Mouse (Mus musculus) cerebellum, adult 2 months (tissue): ENCODE data around the gene Fam173a. TPM values are rescaled to one million over a fixed set of nuclear protein-coding genes. Genes with fewer than 3 reads are reported as not detected.

Experiments used
- DNase-seq, 2 experiments: peaks; one replicate each; pipeline ENCODE4 v3.0.0; 2021
- H3K27ac ChIP-seq: fragments of 200-500 bp; 2 replicates; pipeline ENCODE4 v1.5.1; 2012; ENCODE audit warnings: low read length, control low read depth, inconsistent platforms; ENCODE audit not compliant: insufficient read depth
- H3K27me3 ChIP-seq: fragments of 200-500 bp; 2 replicates; pipeline ENCODE4 v1.6.1; 2012; ENCODE audit warnings: inconsistent platforms, mild to moderate bottlenecking, low read length, moderate library complexity; ENCODE audit not compliant: control insufficient read depth, insufficient read depth
- H3K4me1 ChIP-seq: fragments of 200-500 bp; 2 replicates; pipeline ENCODE4 v1.6.1; 2011; ENCODE audit warnings: low read length; ENCODE audit not compliant: control insufficient read depth, insufficient read depth
- H3K4me3 ChIP-seq: fragments of 200-500 bp; replicated peaks from 2 replicates; pipeline ENCODE3; 2011; ENCODE audit warnings: mild to moderate bottlenecking, low read depth, low read length, control low read depth; ENCODE audit not compliant: insufficient read depth
- CTCF ChIP-seq: fragments of 200-500 bp; IDR thresholded peaks from 2 replicates; pipeline ENCODE4 v1.5.1; 2011; ENCODE audit warnings: low read depth, mild to moderate bottlenecking, control low read depth, low read length, moderate library complexity, borderline replicate concordance; ENCODE audit not compliant: insufficient read depth
- POLR2A ChIP-seq: fragments of 200-500 bp; IDR thresholded peaks from 2 replicates; pipeline ENCODE4 v1.6.1; 2011; ENCODE audit warnings: low read length, control low read depth, borderline replicate concordance; ENCODE audit not compliant: insufficient read depth
- WGBS: fragments of 180-500 bp; shearing (Covaris S2); methylation state at CpG from one replicate; pipeline ENCODE4 v1.1.7; 2018; 5-methylcytosine and 5-hydroxymethylcytosine counted together
- polyA plus RNA-seq: library from polyadenylated mRNA; depleted of rRNA; stranded (reverse); fragments of >200 nt; gene quantifications from 2 replicates; pipeline ENCODE4 v1.2.3, GENCODE M21; 2012

Gene Fam173a
- polyA plus RNA-seq, 1 experiment = 167 TPM

GRCm38 (mm10) chr17:25796951-25797369, 4.3 kb upstream of the Fam173a start, which contains the start of gene Metrn:
Gene Metrn (minus strand): TSS chr17:25797136.
- H3K27me3 ChIP-seq = no peaks in the 10 kb centered on the region
- DNase-seq = peak in 1 of 2 experiments; percentile 70
- peak within 1 kb of the TSS; percentile 42 for H3K4me3 ChIP-seq
- peak within 1 kb of the TSS; percentile 9; the same call in 1 of the 2 replicates for H3K27ac ChIP-seq
- under 1% methylated on average over 35 of the region's 35 CpGs for WGBS
- H3K4me1 ChIP-seq = peaks cover 8% of the 10 kb centered on the region
- TF ChIP-seq CTCF = no peak
- no peak for TF ChIP-seq POLR2A

DNA sequence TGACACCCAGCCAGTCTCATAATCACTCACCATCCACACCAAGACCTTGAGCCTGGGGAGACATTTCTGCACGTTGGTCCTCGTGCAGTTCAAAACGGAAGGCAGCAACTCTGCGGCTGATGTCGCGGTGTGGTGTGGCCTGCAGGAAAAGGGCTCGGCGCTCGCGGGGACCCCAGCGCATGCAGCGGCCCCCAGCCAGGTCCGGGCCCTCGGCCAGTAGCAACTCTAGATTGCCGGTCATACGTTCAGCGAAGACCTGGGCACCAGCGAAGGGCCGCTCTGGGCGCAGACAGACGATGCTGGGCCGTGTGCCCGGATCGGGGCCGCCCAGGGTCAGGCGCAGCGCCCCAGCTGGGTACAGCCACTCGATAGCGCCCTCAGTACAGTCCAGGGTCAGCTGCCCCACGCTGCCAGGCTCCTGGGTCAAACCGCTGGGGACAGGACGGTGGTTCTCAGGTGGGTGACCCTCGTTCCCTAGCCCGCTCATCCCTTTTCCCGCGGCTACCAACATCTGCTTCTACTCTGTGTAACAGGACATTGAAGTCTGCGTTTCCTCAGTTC, 3.6 kb upstream of the Fam173a start:
- Histone ChIP-seq H3K27me3 (no peaks in the 10 kb centered on the region), H3K4me3 (peak overlapping the region; percentile 42), H3K27ac (peak overlapping the region; percentile 9; the same call in 1 of the 2 replicates), H3K4me1 (peaks cover 8% of the 10 kb centered on the region)
- TF ChIP-seq CTCF = no peak
- no peak for TF ChIP-seq POLR2A
- no peak for DNase-seq
- WGBS = 5% methylated on average over 37 of the region's 37 CpGs

GRCm38 (mm10) chr17:25795609-25796092, 3.0 kb upstream of the Fam173a start, which contains the start of gene AC134908.4:
Gene AC134908.4 (minus strand): TSS chr17:25795659.
- TF ChIP-seq CTCF (no peak), POLR2A (no peak)
- peak within 1 kb of the TSS; percentile 42 for H3K4me3 ChIP-seq
- H3K27me3 ChIP-seq = no peaks in the 10 kb centered on the region
- DNase-seq = peak in 1 of 2 experiments; percentile 68
- 38% methylated on average over 6 of the region's 6 CpGs for WGBS
- peak within 1 kb of the TSS; percentile 56; the same call in 1 of the 2 replicates for H3K27ac ChIP-seq
- H3K4me1 ChIP-seq = peaks cover 8% of the 10 kb centered on the region

DNA sequence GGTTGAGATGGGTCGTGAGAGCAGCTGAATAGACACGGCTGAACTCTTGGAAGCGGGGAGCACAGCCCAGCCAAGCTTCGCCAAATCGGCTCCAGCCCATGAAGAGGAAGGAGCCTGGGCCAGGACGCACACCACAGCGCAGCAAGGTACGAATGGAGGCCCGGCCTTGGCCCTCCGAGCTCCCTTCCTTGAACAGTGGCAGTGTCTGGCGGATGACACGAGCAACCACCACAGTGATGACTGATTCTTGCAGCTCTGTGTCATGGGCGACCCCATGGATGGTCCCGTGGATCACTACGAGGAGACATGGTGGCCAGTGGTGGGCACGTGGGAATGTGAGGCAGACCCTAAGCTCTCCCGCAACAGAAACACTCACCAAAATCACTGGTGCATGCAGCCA, 2.3 kb upstream of the Fam173a start:
- H3K4me1 ChIP-seq = peaks cover 8% of the 10 kb centered on the region
- TF ChIP-seq CTCF (no peak), POLR2A (no peak)
- 45% methylated on average over 17 of the region's 17 CpGs for WGBS

GRCm38 (mm10) chr17:25794197-25794596, 1.5 kb upstream of the Fam173a start:
- no peak overlapping the region for H3K4me3 ChIP-seq
- TF ChIP-seq POLR2A (no peak), CTCF (no peak)
- peak in 1 of 2 experiments; percentile 27 for DNase-seq
- H3K27me3 ChIP-seq = no peaks in the 10 kb centered on the region
- 20% methylated on average over 13 of the region's 13 CpGs for WGBS
- H3K27ac ChIP-seq = no peak overlapping the region
- H3K4me1 ChIP-seq = peaks cover 8% of the 10 kb centered on the region

More for the DNA sequence above, 2.3 kb upstream of the Fam173a start:
- no peak for DNase-seq
- H3K4me3 ChIP-seq = no peak overlapping the region
- H3K27me3 ChIP-seq = no peaks in the 10 kb centered on the region
- H3K27ac ChIP-seq = peak overlapping the region; percentile 56; the same call in 1 of the 2 replicates

- under 1% methylated on average over 45 of the region's 45 CpGs for WGBS
- Histone ChIP-seq H3K27ac (peak overlapping the region; percentile 95), H3K27me3 (no peaks in the 10 kb centered on the region), H3K4me1 (peaks cover 8% of the 10 kb centered on the region), H3K4me3 (peak overlapping the region; percentile 91)
- TF ChIP-seq POLR2A (peak; percentile 93), CTCF (no peak)
- DNase-seq = peak; percentile 86 to 92
Observed at GRCm38 (mm10) chr17:25791843-25792527, 716 bp downstream of the Fam173a start.

DNA sequence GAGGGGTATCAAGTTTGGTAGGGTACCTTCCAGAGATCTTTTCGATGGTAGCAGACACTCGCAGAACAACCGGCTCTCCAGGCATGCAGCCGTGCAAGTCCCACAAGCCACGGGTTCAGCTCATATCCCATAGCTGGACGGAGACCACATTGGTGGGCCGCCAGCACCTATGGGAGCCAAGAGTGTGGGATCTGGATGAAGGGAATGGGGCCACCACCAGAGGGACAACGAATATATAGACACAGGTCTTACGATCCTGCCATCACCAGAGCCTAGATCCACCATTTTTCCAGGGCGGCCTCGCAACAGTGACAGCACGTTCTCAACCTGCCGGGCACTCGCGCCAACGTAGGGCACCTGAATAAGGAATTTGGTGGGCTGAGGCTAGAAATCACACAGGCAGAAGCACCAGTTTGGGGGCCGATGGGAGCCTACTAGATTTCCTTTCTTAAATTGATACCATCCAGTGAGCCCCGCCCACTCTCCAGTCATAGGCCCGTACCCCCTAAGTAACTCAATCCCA, 1.3 kb downstream of the Fam173a start:
- no peak overlapping the region for H3K27ac ChIP-seq
- WGBS = 11% methylated on average over 19 of the region's 19 CpGs
- peaks cover 8% of the 10 kb centered on the region for H3K4me1 ChIP-seq

More for the DNA sequence above, 1.3 kb downstream of the Fam173a start:
- peak in 1 of 2 experiments; percentile 53 for DNase-seq
- no peak for TF ChIP-seq POLR2A
- no peak for TF ChIP-seq CTCF
- Histone ChIP-seq H3K27me3 (no peaks in the 10 kb centered on the region), H3K4me3 (peak overlapping the region; percentile 91)
